Mouse (Mus musculus): Measurements from ENCODE around the gene Gstm1. TPM values are rescaled to one million over a fixed set of nuclear protein-coding genes. Genes with fewer than 3 reads are reported as not detected.
A peak's percentile ranks its signal among the peaks of the same experiment; 100 is the strongest.

The Gstm1 gene
- polyA plus RNA-seq, 1 experiment from 2014 or later = 244 TPM

DNA sequence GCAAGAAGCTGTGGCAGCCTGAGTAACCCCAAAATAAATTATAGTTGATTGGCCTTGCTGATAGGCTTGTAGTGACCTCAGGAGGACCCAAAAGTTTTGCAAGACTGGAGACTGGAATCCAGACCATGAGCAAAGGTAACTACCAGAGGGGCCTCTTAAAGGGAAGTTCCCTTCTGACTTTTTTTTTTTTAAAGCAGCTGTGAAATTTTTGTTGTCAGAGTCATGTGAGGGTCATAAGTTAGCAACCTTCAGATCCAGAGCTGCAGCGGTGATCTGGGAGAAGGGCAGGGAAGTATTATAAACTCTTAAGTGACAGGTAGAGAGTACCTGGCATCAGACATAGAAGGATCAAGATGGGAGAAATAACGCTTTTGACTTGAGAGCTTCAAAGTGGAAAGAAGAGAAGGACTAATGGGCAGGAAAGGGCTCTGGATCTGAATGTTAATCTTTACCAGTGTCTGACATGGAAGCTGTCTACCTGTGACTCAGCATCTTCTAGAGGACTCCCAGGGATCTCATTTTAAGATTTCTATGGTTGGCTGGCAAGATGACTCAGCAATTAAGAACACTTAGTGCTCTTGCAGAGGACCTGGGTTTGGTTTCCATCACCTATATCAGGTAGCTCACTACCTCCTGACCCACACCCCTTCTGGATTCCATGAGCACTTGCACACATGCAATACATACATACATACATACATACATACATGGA, 29.3 kb upstream of the Gstm1 start:
- H3K4me2 ChIP-seq = no peak overlapping the region
- H3K4me3 ChIP-seq (ENCODE audit: low read depth, low read length) = no peak overlapping the region
- ATAC-seq (replicated peaks; ENCODE audit: low FRiP score) = no peak
- no peaks in the 10 kb centered on the region for H3K27me3 ChIP-seq (replicated peaks; ENCODE audit: control insufficient read depth, insufficient read depth, low read length)
- H3K9me3 ChIP-seq (ENCODE audit: control insufficient read depth, low read length) = no peaks in the 10 kb centered on the region
- no peak overlapping the region for H3K9ac ChIP-seq (ENCODE audit: low read depth, low read length)
- no peak overlapping the region for H3K27ac ChIP-seq (ENCODE audit: low read depth, low read length)
- peaks cover 8% of the 10 kb centered on the region for H3K4me1 ChIP-seq (replicated peaks; ENCODE audit: control insufficient read depth, insufficient read depth, low read length)
- 76% methylated on average over 2 of the region's 2 CpGs for WGBS
- no peak for DNase-seq (ENCODE audit: low spot score)
- H3K36me3 ChIP-seq (ENCODE audit: control insufficient read depth, insufficient read depth, low read length) = no peaks in the 10 kb centered on the region

DNA sequence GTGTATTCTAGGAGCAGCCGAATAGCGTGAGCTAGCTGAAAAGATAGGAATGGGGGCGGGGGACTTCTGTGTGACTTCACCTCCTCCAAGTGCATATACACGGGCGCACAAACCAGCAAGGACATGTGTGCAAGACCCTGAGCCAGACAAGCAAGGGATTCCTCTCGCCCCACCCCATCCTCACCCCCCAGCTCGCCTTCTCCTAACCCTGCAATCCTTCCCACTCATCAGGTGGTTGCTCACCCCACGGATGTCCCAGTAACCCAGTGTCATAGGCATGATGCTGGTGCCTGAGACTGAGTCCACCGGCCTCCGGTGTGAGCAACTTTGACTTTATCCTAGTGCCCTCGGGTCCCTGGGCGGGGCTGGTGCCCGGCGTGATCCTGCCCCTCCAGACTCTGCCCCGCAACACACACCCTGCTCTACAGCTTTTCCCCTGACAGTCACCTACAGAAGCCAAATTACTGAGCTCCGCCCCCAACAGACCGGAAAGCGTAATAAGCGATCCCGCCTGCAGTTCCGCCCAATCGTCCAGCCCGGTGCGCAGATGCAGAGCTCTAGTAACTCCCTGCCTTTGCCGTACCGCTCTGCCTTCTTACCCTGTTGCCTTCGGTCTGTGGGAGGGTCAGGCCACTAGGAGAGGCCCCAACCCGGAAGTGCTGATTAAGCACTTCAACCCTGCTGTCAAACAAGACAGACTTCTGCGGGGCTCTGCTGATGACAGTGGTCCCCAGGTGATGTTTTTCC, 26.8 kb upstream of the Gstm1 start, which contains the start of gene Gstm4:
TSS of gene Gstm4 (minus strand) at position 501 of the 747 bp plus-strand sequence.
- WGBS = 4% methylated on average over 29 of the region's 29 CpGs
- H3K36me3 ChIP-seq (ENCODE audit: control insufficient read depth, insufficient read depth, low read length) = no peaks in the 10 kb centered on the region

DNA sequence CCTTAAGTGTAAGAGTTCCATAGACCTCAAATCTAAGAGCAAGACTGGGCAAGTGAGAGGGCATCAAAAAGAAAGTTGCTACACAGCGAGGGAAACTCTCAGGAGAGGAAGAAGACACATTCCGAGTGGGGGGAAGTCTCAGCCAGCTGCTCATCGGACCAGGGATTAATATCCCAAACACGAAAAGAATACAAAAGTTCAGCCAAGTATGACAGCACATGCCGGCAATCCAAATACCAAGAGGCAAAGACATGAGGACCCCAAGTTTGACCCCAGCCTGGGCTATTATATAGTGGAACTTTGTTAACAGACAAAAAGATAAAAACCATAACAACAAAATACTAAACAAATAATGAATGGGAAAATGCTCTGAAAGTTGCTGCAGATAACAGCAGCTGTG, 15.4 kb upstream of the Gstm1 start:
- H3K9me3 ChIP-seq (ENCODE audit: control insufficient read depth, low read length) = no peaks in the 10 kb centered on the region
- no peaks in the 10 kb centered on the region; the same call in 1 of the 2 replicates for H3K27me3 ChIP-seq (replicated peaks; ENCODE audit: control insufficient read depth, insufficient read depth, low read length)
- H3K4me1 ChIP-seq (replicated peaks; ENCODE audit: control insufficient read depth, insufficient read depth, low read length) = no peaks in the 10 kb centered on the region
- no peak overlapping the region for H3K4me3 ChIP-seq (ENCODE audit: low read depth, low read length)
- 80% methylated on average over 5 of the region's 5 CpGs for WGBS
- ATAC-seq (replicated peaks; ENCODE audit: low FRiP score) (no peak), DNase-seq (ENCODE audit: low spot score) (no peak)
- no peak overlapping the region for H3K4me2 ChIP-seq
- H3K27ac ChIP-seq (ENCODE audit: low read depth, low read length) = no peak overlapping the region
- no peaks in the 10 kb centered on the region for H3K36me3 ChIP-seq (ENCODE audit: control insufficient read depth, insufficient read depth, low read length)
- no peak overlapping the region for H3K9ac ChIP-seq (ENCODE audit: low read depth, low read length)

More for the DNA sequence above, 26.8 kb upstream of the Gstm1 start, which contains the start of gene Gstm4:
- Histone ChIP-seq H3K27ac (ENCODE audit: low read depth, low read length) (peak within 1 kb of the TSS; percentile 71), H3K9ac (ENCODE audit: low read depth, low read length) (peak within 1 kb of the TSS; percentile 56), H3K27me3 (replicated peaks; ENCODE audit: control insufficient read depth, insufficient read depth, low read length) (no peaks in the 10 kb centered on the region), H3K4me1 (replicated peaks; ENCODE audit: control insufficient read depth, insufficient read depth, low read length) (peaks cover 8% of the 10 kb centered on the region), H3K9me3 (ENCODE audit: control insufficient read depth, low read length) (no peaks in the 10 kb centered on the region), H3K4me2 (peak within 1 kb of the TSS; percentile 87), H3K4me3 (ENCODE audit: low read depth, low read length) (peak within 1 kb of the TSS; percentile 60)
- DNase-seq (ENCODE audit: low spot score) = peak; percentile 81
- peak; percentile 98 for ATAC-seq (replicated peaks; ENCODE audit: low FRiP score)

DNA sequence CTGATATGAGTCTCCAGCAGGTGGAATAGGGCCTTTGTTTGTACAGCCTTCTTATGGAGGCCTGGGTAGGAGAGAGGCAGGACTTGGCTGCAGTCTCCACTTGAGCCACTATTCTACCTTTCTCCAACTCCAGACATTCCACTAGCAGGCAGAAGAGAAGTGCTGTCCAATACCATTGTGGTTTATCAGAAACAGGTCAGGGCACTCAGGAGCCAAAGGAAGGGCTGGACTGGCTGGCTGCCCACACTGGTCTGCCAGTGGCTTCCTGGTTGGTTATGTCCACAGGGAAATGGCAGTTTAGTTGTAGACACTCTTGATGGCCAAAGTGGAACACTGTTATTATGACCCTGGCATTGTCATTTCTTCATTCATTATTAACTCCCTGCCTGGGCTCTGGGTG, 14.3 kb upstream of the Gstm1 start:
- no peak overlapping the region for H3K9ac ChIP-seq (ENCODE audit: low read depth, low read length)
- H3K36me3 ChIP-seq (ENCODE audit: control insufficient read depth, insufficient read depth, low read length) = no peaks in the 10 kb centered on the region
- no peak overlapping the region for H3K4me2 ChIP-seq
- H3K4me3 ChIP-seq (ENCODE audit: low read depth, low read length) = no peak overlapping the region
- H3K9me3 ChIP-seq (ENCODE audit: control insufficient read depth, low read length) = no peaks in the 10 kb centered on the region
- H3K27me3 ChIP-seq (replicated peaks; ENCODE audit: control insufficient read depth, insufficient read depth, low read length) = no peaks in the 10 kb centered on the region; the same call in 1 of the 2 replicates
- ATAC-seq (replicated peaks; ENCODE audit: low FRiP score) (no peak), DNase-seq (ENCODE audit: low spot score) (no peak)
- no peak overlapping the region for H3K27ac ChIP-seq (ENCODE audit: low read depth, low read length)
- no peaks in the 10 kb centered on the region for H3K4me1 ChIP-seq (replicated peaks; ENCODE audit: control insufficient read depth, insufficient read depth, low read length)

DNA sequence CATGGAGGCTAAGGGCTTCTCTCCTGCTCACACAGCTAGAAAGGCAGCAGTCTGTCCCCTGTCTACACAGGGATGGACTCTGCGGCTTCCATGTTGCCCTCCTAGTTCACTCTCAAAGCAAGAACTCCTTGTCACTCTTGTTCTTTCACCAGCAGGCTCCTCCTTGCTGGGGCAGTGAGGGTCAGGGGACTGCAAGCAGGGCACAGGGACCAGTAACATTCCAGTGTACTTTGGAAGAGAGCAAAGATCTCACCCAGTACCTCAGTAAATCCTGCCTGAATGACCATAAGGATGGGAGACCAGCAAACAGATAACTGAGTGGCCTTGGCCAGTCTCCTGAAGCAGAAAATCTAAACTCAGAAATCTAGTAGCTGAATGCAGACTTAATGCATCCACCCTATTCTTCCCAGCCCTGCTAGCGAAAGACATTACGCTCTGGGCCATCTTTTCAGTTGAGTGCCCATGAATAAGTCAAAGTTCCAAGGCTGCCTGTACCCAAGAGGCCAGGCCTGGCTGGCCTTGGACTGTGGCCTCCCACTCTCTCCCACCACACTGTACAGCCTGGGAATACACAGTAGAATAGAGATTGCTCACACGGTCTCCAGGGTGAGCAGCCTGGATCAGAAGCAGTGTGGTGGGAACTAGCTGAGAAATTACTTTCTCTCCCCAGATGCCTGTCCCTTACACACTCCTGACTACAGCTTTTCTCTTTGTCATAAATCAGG, 11.0 kb upstream of the Gstm1 start:
- H3K4me2 ChIP-seq = no peak overlapping the region; the same call in 1 of the 2 replicates
- H3K36me3 ChIP-seq (ENCODE audit: control insufficient read depth, insufficient read depth, low read length) = no peaks in the 10 kb centered on the region
- DNase-seq (ENCODE audit: low spot score) = no peak
- 83% methylated on average over 4 of the region's 4 CpGs for WGBS
- peaks cover 3% of the 10 kb centered on the region for H3K27me3 ChIP-seq (replicated peaks; ENCODE audit: control insufficient read depth, insufficient read depth, low read length)
- ATAC-seq (replicated peaks; ENCODE audit: low FRiP score) = no peak
- no peak overlapping the region for H3K9ac ChIP-seq (ENCODE audit: low read depth, low read length)
- H3K4me3 ChIP-seq (ENCODE audit: low read depth, low read length) = no peak overlapping the region
- no peaks in the 10 kb centered on the region for H3K4me1 ChIP-seq (replicated peaks; ENCODE audit: control insufficient read depth, insufficient read depth, low read length)
- H3K9me3 ChIP-seq (ENCODE audit: control insufficient read depth, low read length) = no peaks in the 10 kb centered on the region
- no peak overlapping the region for H3K27ac ChIP-seq (ENCODE audit: low read depth, low read length)

DNA sequence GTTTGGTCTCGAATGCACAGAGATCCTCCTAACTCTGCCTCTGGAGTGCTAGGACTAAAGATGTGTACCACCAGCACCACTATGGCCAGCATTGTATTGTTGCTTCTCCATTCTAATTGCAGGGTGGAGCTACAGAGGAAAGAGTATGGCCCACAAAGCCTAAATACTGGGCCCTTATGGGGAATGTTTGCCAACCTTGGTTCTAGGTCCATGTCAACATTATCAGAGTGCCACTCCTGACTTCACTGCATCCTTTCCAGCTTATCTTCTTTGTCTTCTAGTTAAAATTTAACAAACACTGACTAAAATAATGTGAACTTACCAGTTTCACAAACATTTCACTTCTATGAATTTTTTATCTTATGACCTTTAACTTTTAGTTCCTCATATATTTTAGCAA, 8.8 kb upstream of the Gstm1 start:
- 67% methylated on average over 1 of the region's 1 CpGs for WGBS
- H3K27me3 ChIP-seq (replicated peaks; ENCODE audit: control insufficient read depth, insufficient read depth, low read length) = peaks cover 3% of the 10 kb centered on the region
- H3K4me2 ChIP-seq = no peak overlapping the region
- DNase-seq (ENCODE audit: low spot score) (no peak), ATAC-seq (replicated peaks; ENCODE audit: low FRiP score) (no peak)
- no peaks in the 10 kb centered on the region for H3K36me3 ChIP-seq (ENCODE audit: control insufficient read depth, insufficient read depth, low read length)
- no peak overlapping the region for H3K4me3 ChIP-seq (ENCODE audit: low read depth, low read length)
- H3K4me1 ChIP-seq (replicated peaks; ENCODE audit: control insufficient read depth, insufficient read depth, low read length) = no peaks in the 10 kb centered on the region; the same call in 1 of the 2 replicates
- no peaks in the 10 kb centered on the region for H3K9me3 ChIP-seq (ENCODE audit: control insufficient read depth, low read length)
- H3K27ac ChIP-seq (ENCODE audit: low read depth, low read length) = no peak overlapping the region
- H3K9ac ChIP-seq (ENCODE audit: low read depth, low read length) = no peak overlapping the region

DNA sequence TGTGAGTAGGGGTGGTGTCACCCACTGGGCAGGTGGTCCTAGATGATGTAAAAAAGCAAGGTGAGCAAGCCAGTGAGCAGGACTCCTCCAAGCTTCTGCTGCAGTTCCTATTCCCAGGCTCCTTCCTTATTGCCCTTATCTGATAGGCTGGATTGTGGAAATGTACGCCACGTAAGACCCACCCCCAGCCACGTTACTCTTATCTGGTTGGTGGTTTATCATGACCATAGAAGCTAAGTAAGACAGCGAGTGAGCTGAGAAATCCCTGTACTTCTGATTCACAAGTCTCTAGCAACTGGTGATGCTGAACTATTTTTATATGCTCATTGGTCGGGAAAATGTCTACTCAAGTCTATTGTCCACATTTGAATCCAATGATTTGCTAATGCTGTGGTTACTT, 8.3 kb upstream of the Gstm1 start:
- DNase-seq (ENCODE audit: low spot score) (no peak), ATAC-seq (replicated peaks; ENCODE audit: low FRiP score) (no peak; the same call in 1 of the 2 replicates)
- Histone ChIP-seq H3K9me3 (ENCODE audit: control insufficient read depth, low read length) (no peaks in the 10 kb centered on the region), H3K4me2 (no peak overlapping the region), H3K9ac (ENCODE audit: low read depth, low read length) (no peak overlapping the region), H3K4me3 (ENCODE audit: low read depth, low read length) (no peak overlapping the region), H3K4me1 (replicated peaks; ENCODE audit: control insufficient read depth, insufficient read depth, low read length) (no peaks in the 10 kb centered on the region; the same call in 1 of the 2 replicates), H3K27me3 (replicated peaks; ENCODE audit: control insufficient read depth, insufficient read depth, low read length) (peaks cover 3% of the 10 kb centered on the region), H3K27ac (ENCODE audit: low read depth, low read length) (no peak overlapping the region; the same call in 1 of the 2 replicates), H3K36me3 (ENCODE audit: control insufficient read depth, insufficient read depth, low read length) (no peaks in the 10 kb centered on the region)
- WGBS = 46% methylated on average over 5 of the region's 5 CpGs

DNA sequence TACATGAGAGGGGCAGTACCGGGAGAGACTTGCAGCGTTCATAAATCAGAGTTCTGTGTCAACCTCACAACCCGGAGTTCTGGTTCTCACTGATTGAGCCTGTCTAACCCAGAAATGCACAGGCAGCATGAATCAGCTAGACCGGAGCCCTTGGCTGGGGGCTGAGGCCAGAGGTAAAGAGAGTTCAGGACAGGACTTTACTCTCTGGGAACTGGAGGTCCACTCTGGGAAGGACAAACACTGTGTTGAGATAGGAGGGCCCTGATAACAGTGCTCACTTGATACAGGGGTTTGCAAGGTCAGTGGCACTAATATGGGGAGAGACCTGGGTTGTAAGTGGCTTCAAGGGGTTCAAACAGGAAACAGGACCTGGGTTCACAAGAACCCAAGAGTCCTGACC, 7.5 kb upstream of the Gstm1 start:
- peaks cover 3% of the 10 kb centered on the region for H3K27me3 ChIP-seq (replicated peaks; ENCODE audit: control insufficient read depth, insufficient read depth, low read length)
- WGBS = 53% methylated on average over 4 of the region's 4 CpGs
- DNase-seq (ENCODE audit: low spot score) (no peak), ATAC-seq (replicated peaks; ENCODE audit: low FRiP score) (peak; percentile 62; the same call in 1 of the 2 replicates)
- H3K4me2 ChIP-seq = peak overlapping the region; percentile 16; the same call in 1 of the 2 replicates
- no peaks in the 10 kb centered on the region for H3K9me3 ChIP-seq (ENCODE audit: control insufficient read depth, low read length)
- H3K36me3 ChIP-seq (ENCODE audit: control insufficient read depth, insufficient read depth, low read length) = no peaks in the 10 kb centered on the region
- H3K4me1 ChIP-seq (replicated peaks; ENCODE audit: control insufficient read depth, insufficient read depth, low read length) = no peaks in the 10 kb centered on the region; the same call in 1 of the 2 replicates
- H3K4me3 ChIP-seq (ENCODE audit: low read depth, low read length) = no peak overlapping the region
- H3K9ac ChIP-seq (ENCODE audit: low read depth, low read length) = no peak overlapping the region
- peak overlapping the region; percentile 67 for H3K27ac ChIP-seq (ENCODE audit: low read depth, low read length)
